Mouse (Mus musculus) cerebellum, adult 9-11 months (tissue): ENCODE data around the gene Mpdu1.
"Not testable (repeated sequence)": the region's sequence is repeated elsewhere in the genome, so short reads cannot be mapped to it uniquely, and the experiment has no call there.

ENCODE experiments used
- DNase-seq: peaks from one replicate; pipeline ENCODE4 v3.0.0; 2022

Mpdu1 gene

DNA sequence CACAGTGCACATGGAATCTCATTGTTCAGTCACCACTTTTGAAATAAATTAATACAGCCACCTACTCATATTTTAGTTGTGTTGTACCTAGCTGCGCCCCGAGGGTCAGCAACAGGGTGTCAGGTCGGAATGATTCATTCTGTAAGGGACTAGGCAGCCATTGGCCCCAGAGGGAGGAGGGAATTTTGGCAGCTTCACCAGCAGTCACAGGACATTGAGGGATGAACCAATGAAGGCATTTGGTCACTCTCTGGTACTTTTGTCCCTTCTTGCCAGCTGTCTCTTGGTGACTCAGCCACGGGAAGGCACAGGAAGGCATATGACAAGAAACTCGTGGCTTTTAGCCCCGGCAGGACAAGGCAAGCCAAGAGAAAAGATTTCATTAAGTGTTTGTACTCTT lies 1.4 kb upstream of the Mpdu1 start:
- peak; percentile 63 for DNase-seq

DNA sequence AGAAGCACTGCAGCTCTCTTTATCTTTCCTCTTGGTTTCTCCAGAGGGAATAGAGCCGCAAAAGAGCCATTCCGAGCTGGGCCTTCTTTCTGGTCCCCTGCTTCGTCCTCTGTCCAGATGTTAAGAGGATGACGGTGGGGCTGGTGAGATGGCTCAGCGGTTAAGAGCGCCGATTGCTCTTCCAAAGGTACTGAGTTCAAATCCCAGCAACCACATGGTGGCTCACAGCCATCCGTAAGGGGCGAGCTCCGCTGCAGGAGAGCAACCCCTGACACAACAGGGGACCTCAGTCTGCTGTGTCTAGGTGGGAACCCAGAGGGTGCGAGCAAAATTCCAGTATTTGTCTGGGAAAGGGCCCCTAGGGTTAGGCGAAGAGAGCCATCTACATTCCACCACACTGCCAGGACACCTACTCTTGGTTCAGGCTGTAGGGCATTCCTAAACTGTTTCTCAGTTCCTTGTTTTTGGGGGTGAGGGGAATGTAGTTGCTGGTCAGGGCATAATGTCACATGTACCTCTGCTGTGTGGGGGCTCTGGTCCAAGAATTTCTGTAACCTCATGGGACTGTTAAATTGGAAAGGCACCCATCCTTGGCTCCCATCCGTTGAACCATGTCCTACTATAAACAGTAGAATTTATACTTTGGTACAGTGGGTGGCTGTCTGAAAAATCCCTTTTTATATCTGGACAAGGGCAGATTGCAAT lies 677 bp upstream of the Mpdu1 start:
- DNase-seq: peak; percentile 72

DNA sequence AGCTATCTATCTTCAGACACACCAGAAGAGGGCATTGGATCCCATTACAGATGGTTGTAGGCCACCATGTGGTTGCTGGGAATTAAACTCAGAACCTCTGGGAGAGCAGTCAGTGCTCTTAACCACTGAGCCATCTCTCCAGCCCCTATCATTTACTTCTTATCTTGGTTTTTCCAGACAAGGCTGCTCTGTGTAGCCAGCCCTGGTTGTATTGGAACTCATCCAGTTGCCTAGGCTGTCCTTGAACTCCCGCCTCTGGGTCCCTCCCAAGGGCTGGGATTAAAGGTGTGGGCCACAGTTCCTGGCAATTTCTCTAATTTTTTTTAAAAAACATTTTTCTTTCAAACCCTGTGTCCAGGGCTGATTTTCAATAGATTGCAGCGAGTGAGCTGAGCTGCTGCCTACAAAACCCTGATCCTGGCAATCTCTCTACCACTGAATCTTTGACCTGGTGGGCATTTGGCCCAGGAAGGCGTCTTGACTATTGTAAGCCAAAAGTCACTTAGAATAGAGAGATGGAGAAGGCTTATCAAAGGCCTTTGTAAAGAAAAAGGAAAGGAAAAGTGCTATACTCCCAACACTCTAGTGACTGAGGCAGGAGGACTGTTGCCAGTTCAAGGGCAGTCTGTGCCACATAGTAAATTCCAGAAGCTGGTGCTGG lies 1.1 kb downstream of the Mpdu1 start:
- peak; percentile 57 for DNase-seq

DNA sequence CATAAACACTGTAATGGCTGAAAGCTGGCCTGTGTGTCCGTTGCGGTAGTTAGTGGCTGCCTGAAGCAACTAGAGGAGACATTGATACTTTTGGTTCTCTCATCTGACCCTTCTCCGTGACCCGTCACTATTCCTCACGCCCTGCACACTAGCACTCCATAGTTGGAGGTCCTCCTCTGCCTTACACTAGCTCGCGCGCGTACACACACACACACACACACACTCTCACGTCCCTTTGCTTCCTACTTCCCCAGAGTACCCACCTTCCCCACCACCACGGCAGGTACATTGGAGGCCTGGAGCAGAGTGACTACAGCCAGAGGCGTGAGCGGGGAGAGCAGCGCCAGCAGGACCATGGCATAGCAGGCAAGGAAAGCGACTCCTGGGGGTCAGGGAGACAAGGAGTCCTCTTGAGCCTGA lies 5.0 kb downstream of the Mpdu1 start:
- peak; percentile 38 for DNase-seq

DNA sequence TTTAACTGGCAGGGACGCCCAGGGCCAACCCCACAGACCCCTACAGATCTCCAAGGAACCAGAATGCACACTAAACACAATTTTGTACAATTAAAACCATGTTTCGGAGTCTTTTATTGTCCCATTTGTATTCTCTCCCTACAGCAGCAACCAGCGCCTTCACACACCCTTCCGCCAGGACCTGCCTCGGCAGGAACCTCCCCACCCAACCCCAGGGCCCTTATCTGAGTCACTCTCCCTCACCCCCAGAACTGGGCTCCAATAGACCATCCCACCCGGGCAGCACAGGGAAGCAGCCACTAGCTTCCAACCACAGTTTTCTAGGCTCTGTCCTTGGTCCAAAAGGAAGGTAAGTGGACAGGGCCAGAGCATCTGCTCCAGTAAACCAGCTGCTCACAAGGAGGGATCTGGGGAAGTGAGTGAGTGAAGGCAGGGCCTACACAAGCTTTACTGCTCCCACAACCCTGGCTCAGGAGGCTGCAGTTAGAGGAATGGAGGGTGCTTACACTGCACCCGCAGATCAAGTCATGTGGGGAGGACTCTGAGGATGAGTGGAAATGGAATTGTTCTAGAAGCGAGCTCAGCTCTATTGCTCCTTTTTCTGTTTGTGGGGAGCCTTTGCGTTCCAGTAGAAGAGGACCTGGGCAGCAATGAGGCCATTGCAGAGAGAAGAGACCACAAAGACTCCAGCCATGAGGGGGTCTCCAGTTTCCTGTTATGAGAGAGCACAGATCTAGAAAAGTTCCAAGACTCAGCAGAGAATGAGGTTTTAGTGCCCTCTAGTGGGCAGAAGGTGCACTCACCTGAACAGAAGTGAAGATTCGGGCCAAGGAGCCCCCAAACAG lies 5.6 kb downstream of the Mpdu1 start:
- DNase-seq: peak; percentile 49

DNA sequence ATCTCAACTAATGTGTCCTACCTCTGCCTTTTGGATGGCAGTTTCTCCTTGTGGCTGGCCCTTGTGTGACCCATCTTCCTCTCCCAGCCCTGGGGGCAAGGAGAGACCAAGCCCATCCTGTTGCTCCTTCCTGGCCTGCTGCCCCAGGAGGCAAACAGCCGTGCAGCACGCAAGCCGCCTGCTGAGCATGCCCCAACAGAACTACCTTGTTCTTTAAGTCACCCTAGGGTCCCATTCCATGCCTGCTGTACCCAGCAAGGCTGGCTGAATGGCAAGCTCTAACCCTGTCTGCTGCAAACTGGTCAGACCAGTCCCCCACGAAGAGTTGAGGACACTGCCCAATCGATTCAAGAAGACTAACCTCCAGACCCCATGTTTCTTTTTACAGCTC lies 6.4 kb downstream of the Mpdu1 start:
- DNase-seq: peak; percentile 46

DNA sequence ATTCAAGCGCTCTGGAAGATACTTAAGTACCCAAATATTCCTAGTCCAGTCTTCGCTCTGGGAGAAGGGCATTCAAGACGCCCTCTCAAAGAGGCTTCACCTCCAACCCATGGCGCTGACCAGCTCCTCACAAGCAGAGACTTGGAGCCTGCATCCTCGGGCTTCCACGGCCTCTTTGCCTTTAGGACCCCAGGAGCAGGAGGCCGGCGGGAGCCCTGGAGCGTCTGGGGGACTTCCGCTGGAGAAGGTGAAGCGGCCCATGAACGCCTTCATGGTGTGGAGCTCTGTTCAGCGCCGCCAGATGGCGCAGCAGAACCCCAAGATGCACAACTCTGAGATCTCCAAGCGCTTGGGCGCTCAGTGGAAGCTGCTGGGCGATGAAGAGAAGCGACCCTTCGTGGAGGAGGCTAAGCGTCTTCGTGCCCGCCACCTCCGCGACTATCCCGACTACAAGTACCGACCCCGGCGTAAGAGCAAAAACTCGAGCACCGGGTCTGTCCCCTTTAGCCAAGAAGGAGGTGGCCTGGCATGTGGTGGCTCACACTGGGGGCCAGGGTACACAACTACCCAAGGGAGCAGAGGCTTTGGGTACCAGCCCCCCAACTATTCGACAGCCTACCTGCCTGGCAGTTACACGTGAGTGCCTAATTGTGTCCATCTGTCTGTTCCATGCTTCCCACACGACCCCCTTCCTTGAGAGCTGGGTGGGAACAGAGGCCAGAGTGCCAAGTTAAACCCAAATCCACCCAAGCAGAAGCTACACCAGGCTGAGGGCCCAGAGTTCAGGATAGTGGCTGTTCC lies 7.0 kb downstream of the Mpdu1 start, which contains the start of gene Sox15:
TSS of gene Sox15 (plus strand) at position 51 of the 801 bp plus-strand sequence.
- peak; percentile 70 for DNase-seq

DNA sequence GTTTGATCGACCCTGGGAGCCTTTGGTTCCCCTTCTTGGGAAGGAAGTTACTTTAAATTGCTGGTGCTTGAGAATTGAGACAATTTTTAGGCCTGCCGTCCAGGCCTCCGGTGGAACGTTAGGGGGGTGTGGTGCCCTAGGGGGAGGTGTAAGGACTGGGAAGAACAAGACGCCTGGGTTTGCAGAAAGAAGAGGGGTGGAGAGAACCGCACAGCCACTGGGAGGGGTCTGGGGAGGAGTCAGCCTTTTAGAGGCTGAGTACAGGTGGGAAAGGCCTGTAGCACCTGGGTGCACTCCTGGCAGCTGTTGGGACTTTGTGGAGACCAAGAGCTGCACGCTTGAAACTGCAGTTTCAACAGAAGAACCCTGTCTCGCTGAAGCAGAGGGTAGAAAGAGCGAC lies 7.7 kb downstream of the Mpdu1 start:
- DNase-seq: peak; percentile 34

DNA sequence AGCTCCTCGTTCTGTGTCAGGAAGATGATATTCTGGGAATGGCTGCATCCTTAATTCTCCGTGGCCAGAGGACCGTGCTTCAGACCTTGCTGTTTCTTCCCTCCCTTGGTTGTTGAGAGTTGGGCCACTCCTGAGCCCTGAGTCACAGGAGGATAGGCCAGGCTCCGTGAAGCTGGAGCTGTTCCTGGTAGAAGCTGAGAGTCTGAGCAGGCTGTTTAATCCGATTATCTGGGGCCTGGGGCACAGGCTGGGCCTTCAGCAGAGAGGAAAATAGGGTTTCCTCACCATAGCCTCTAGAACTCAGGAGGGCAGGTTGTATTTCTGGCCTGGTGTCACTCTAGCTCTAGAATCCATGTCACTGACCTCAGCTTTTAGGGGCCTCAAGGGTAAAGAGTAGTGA lies 9.0 kb downstream of the Mpdu1 start:
- no peak for DNase-seq

DNA sequence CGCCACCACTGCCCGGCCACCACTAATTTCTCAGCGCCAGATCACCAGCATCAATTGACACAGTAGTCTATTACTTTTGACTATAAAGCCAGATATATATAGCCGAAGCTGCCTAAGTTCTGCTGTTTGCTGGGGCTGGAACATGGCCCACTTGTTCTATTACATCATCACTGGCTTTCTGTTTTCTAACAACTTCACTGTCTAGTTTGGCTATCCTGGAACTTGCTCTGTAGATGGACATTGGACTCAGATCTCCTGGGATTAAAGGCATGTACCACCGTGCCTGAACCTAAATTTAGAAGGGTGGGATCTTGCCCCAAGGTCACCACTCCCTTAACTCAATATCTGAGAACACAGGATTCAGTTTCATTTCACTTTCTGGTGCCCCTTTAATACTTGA lies 16.6 kb downstream of the Mpdu1 start:
- no peak for DNase-seq

DNA sequence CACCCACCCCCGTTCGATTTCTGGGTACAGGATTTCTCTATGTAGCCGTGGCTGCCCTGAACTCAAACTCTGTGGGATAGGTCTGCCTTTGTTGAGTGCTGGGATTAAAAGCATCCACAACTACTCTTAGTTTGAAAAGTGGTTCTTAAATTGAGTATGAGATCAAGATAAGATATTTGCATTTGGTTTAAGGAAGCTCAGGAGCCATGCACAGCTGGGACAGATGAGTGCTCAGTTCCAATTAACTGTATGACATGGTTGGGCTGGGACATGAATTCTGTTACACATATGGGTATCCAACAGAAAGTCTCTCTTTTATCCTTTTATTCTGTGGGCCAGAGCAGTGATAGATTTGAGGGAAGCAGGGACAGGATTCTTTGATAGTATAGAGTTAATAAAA lies 27.0 kb downstream of the Mpdu1 start:
- no peak for DNase-seq

DNA sequence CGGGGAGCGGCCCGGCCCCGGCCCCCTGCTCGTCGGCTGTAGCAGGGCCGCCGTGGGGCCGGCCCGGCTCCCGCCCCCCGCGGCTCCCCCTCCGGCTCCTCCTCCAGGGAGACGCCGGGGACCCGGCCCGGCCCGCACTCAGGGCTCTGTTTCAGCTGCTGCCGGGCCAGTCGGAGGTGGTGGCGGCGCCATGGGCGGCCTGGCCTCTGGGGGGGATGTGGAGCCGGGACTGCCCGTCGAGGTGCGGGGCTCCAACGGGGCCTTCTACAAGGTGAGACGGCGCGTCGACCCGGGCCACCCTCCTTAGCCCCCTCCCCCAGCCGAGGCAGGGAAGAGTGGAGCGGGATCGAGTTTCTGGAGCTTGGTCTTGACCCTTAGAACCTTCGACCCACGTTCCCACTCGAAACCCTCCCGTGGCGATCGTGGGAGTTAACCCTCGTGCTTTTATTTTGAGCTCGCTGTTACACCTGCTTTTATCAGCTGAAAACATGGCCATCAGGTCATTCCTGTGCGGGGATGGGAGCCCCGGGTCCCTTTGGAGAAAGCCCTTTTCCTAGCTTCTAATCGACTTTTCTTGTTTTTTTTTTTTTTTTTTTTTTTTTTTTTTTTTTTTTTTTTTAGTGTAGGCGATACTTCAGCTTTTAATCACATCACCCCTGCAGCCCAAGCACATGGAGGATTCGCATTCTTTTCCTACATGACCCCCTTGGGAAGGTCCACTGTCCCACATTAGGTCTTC lies 29.1 kb downstream of the Mpdu1 start:
- DNase-seq: peak; percentile 82

DNA sequence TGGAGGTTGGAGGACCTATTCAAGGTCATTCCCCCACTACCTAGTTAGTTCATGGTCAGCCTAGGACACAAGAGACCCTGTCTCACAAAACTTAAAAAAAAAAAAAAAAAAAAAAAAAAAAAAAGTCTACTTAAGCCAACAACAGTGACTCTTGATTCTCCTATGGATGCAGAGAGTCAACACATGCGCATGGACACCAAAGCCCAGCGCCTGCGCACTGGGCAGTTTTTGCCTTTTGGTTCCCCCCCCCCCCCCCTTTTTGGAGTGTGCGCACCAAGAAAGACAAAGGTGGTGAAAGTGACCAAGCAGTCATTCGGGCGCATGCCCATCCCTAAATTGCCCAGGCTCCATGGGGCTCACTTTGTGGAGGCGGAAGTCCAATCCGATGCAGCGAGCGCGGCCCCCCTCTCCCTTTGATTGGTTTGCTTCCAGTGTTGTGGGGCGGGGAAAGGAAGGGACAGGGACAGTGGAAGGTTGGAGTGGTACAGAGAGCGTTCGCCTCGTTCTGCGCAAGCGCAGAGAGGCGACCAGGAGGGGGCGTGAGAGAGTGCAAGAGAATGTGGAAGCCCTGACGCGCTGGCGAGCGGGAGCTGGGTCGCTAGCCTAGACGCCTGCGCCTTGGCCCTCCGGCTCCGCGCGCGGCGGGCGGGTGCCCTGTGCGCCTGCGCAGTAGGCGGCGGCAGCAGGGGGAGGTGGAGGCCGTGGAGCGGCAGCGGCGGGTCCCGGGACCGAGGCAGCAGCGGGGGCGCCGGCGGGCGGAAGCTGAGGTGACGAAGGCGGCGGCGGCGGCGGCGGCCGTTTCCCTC lies 30.0 kb downstream of the Mpdu1 start, which contains the start of gene Fxr2:
TSS of gene Fxr2 (plus strand) at position 707 of the 806 bp plus-strand sequence.
- DNase-seq: peak; percentile 100

DNA sequence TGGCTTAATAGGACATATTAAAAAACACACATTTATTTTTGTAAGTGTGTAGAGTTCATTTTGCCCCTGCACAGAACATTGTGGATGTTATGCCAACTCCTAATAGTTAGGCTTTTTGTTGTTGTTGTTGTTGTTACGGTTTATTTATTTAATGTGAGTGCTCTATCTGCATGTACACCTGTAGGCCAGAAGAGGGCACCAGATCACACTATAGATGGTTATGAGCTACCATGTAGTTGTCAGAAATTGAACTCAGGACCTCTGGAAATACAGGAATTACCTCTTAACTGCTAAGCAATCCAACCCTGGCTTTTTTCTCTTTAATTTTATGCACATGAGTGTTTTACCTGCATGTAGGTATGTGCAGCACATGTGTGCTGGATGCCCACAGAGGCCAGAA lies 32.6 kb downstream of the Mpdu1 start:
- DNase-seq: no peak

DNA sequence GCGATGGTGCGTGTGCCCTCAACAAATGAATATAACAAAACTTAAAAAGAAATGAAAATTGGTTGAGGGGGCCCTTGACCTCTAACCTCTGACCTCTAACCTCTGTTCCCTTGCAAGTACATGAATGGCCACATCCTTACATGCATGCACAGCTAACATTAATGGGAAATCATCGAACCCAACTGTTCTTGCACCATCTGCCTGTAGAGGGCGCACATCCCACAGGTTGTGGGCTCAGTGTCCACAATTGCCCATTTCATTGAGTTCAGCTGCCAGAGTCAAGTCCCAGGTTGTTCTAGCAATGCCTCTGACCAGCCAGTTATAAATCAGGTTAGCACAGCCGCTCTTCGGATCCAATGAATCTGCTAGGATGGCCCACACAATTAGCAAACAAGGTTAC lies 34.2 kb downstream of the Mpdu1 start:
- DNase-seq: peak; percentile 84

DNA sequence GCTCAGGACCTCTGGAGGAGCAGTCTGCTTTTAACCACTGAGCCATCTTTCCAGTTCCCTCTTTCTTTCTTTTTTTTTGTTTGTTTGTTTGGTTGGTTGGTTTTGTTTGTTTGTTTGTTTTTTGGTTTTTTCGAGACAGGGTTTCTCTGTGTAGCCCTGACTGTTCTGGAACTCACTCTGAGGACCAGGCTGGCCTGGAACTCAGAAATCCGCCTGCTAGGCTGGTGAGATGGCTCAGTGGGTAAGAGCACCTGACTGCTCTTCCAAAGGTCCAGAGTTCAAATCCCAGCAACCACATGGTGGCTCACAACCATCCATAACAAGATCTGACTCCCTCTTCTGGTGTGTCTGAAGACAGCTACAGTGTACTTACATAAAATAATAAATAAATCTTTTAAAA lies 38.1 kb downstream of the Mpdu1 start:
- DNase-seq: not testable (repeated sequence)

DNA sequence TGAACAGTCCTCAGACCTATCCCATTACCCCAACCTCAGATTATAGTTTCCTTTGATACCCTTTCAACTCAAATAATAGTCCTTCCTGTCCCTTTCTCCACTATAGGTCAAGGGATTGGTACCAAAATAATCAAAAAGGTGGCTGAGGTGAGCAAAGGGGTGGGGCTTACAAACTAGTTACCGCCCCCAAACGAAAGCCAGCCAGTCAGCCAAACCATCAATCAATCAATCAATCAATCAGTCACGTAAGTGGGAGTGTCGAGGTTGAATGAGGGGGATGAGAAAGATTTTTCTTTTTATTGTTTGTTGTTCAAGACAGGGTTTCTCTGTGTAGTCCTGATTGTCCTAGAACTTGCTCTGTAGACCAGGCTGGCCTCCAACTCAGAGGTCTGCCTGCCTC lies 39.4 kb downstream of the Mpdu1 start:
- peak; percentile 27 for DNase-seq

DNA sequence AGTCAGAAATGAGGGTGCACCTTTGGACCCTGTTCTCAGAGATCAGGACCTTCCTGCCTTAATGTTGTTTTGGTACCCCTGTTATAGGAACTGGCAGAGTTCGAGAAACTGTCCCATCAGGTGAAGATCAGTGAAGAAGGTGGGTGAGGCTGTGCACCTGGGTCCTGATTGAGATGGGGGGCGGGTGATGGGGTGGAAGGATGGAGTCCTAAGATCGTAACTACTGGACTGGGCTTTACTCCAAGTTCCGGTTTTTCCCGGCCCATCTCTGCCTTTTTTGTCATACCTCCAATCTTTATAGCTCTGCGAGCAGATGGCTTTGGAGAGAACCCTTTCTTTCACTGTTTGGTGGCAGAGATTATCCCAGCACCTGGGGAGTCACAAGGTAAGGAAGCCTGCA lies 40.0 kb downstream of the Mpdu1 start:
- DNase-seq: peak; percentile 74

DNA sequence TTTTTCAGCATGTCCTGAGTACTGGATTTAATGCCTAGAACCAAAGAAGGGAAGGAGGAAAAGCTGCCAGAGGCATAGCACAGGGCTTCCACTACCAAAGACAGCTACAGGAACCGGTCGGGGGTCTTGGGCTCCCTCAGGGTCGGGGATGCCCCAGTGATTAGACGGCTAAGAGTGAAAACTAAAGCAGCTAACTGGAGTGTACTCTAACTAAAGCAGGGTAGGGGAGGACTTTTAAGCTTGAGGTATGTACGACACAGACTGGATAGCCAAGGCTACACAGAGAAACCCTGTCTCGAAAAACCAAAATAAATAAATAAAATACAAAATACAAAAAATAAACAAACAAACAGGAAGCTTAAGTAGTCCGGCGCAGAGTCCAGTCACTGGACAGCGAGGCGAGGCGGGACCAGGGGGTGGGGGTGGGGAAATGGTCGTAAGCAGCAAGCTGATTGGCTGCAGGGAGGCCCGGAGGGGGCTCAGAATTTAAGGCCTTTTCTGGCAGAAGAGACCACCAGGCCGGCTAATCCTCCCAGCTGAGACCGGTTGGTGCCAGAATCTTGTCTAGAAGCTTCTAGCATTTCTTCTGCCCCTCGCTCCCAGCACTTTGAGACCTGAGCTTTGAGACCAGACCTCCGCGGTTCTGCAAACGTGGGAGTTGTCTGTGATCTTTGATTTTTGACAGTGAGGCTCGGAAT lies 40.7 kb downstream of the Mpdu1 start, which contains the start of gene Sat2:
TSS of gene Sat2 (plus strand) at position 454 of the 698 bp plus-strand sequence.
- peak; percentile 72 for DNase-seq

DNA sequence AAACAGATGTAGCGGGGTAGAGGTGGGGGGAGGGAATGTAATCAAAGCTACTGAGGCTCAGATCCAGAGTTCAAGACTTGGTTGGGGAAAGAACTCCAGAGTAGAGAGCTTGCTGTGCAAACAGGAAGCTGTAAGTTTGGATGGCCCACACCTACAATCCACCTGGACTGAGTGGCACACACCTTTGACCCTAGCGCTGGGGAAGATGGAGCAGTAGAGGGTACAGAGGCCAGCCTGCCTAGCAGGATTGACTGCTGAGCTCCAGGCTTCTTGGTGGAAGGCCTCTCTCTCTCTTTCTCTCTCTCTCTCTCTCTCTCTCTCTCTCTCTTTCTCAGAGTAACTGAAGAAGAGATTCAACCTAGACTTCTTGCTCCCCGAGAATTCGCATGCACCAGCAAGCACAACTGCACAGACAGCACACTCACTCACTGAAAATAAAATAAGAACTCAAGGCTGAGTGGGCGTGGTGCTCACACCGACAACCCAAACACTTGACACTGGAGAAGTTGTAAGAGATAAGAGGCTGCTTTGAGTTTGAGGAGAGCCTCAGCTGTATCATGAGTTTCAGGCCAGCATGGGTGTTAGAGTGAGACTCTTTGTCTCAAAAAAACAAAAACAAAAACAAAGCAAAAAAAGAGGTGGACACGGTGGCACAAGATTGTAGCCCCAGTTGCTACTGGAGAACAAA lies 41.9 kb downstream of the Mpdu1 start:
- peak; percentile 23 for DNase-seq
